Mouse (Mus musculus) kidney, adult 2 months (tissue): Measurements from ENCODE around the gene Gfap. TPM values are rescaled to one million over a fixed set of nuclear protein-coding genes. Genes with fewer than 3 reads are reported as not detected.

Experiments used
- DNase-seq: peaks from one replicate; pipeline ENCODE4 v3.0.0; 2021
- H3K27ac ChIP-seq: fragments of 200-500 bp; 2 replicates; pipeline ENCODE4 v1.5.1; 2012; ENCODE audit warnings: low read depth, low read length, control low read depth, inconsistent platforms; ENCODE audit not compliant: insufficient read depth
- H3K27me3 ChIP-seq: fragments of 200-500 bp; replicated peaks from 2 replicates; pipeline ENCODE4 v1.6.1; 2012; ENCODE audit warnings: mild to moderate bottlenecking, moderate library complexity, low read length, inconsistent platforms; ENCODE audit not compliant: control insufficient read depth, insufficient read depth
- H3K36me3 ChIP-seq: fragments of 200-500 bp; 2 replicates; pipeline ENCODE4 v1.6.1; 2012; ENCODE audit warnings: mild to moderate bottlenecking, moderate library complexity, low read length, inconsistent platforms; ENCODE audit not compliant: control insufficient read depth, insufficient read depth
- H3K4me1 ChIP-seq: fragments of 200-500 bp; 2 replicates; pipeline ENCODE4 v1.6.1; 2011; ENCODE audit warnings: low read length; ENCODE audit not compliant: control insufficient read depth, insufficient read depth
- H3K4me3 ChIP-seq: fragments of 200-500 bp; 2 replicates; pipeline ENCODE4 v1.5.1; 2011; ENCODE audit warnings: mild to moderate bottlenecking, low read depth, low read length, control low read depth; ENCODE audit not compliant: insufficient read depth
- CTCF ChIP-seq: fragments of 200-500 bp; conservative IDR thresholded peaks from 2 replicates; pipeline ENCODE4 v1.5.1; 2011; ENCODE audit warnings: low read depth, mild to moderate bottlenecking, control low read depth, low read length, moderate library complexity, mixed read lengths; ENCODE audit not compliant: insufficient read depth, insufficient read length
- POLR2A ChIP-seq: fragments of 200-500 bp; IDR thresholded peaks from one replicate; pipeline ENCODE4 v1.6.1; 2011; ENCODE audit warnings: low read depth, low read length, control low read depth
- WGBS: fragments of 180-500 bp; shearing (Covaris S2); methylation state at CpG from one replicate; pipeline ENCODE4 v1.1.7; 2018; 5-methylcytosine and 5-hydroxymethylcytosine counted together
- polyA plus RNA-seq: library from polyadenylated mRNA; depleted of rRNA; stranded (reverse); fragments of >200 nt; gene quantifications from 2 replicates; pipeline ENCODE4 v1.2.3, GENCODE M21; 2012

Gfap gene
- polyA plus RNA-seq, 1 experiment = 0.16 TPM

GRCm38 (mm10) chr11:102939024-102939675, 38.4 kb upstream of the Gfap start:
- no peak overlapping the region for H3K4me3 ChIP-seq
- H3K27me3 ChIP-seq = peaks cover 2% of the 10 kb centered on the region; the same call in 1 of the 2 replicates
- no peak overlapping the region for H3K27ac ChIP-seq
- no peaks in the 10 kb centered on the region for H3K36me3 ChIP-seq
- DNase-seq = peak; percentile 33
- 18% methylated on average over 13 of the region's 13 CpGs for WGBS
- H3K4me1 ChIP-seq = no peaks in the 10 kb centered on the region; the same call in 1 of the 2 replicates
- no peak for TF ChIP-seq CTCF
- TF ChIP-seq POLR2A = no peak

GRCm38 (mm10) chr11:102937529-102938182, 36.9 kb upstream of the Gfap start:
- no peaks in the 10 kb centered on the region; the same call in 1 of the 2 replicates for H3K4me1 ChIP-seq
- H3K27me3 ChIP-seq = peaks cover 2% of the 10 kb centered on the region; the same call in 1 of the 2 replicates
- DNase-seq = no peak
- H3K4me3 ChIP-seq = no peak overlapping the region
- no peaks in the 10 kb centered on the region for H3K36me3 ChIP-seq
- TF ChIP-seq CTCF (no peak), POLR2A (no peak)
- no peak overlapping the region for H3K27ac ChIP-seq
- WGBS = 74% methylated on average over 3 of the region's 3 CpGs

DNA sequence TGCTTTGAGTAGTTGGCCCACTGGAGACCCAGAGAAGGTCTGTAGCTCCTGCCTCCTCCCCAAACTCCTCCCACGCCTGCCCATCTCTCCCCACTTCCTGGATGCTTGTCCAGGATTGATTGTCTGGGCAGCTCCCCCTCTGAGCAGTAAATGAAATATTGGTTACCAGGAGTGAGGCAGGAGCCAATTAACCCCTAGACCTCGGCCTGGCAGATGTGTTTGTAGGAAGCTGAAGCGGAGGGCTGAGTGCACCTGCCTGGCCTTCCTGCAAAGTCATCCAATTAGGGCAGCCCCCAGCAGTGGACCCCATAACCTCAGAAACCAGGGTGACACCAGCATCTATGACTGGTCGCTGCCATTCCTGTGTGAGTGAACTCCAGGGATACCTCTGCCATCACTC, 35.6 kb upstream of the Gfap start:
- 44% methylated on average over 4 of the region's 4 CpGs for WGBS
- no peak for TF ChIP-seq CTCF
- no peak for TF ChIP-seq POLR2A
- no peak for DNase-seq
- Histone ChIP-seq H3K36me3 (no peaks in the 10 kb centered on the region), H3K27ac (no peak overlapping the region), H3K4me1 (no peaks in the 10 kb centered on the region; the same call in 1 of the 2 replicates), H3K4me3 (no peak overlapping the region), H3K27me3 (no peaks in the 10 kb centered on the region)

DNA sequence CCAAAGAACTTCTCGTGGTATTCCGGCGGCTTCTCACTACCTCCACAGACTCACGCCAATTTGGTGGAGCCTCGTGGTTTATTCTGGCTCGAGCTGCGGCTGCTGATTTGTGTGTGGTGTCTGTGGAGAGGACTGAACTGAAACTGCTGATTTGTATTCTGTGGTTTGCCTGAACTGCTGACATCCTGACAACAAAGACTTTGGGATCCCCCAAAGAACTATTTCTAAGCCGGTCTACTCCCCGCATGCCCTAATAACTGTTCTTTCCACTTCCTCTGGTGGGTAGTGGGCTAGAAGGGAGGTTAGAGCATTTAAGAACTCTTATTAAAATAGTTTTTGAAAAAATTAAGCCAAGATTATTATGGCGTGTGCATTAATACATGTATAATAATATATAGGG, 30.0 kb upstream of the Gfap start:
- TF ChIP-seq POLR2A (no peak), CTCF (no peak)
- no peaks in the 10 kb centered on the region for H3K4me1 ChIP-seq
- H3K27ac ChIP-seq = no peak overlapping the region
- H3K4me3 ChIP-seq = no peak overlapping the region
- DNase-seq = no peak
- H3K36me3 ChIP-seq = no peaks in the 10 kb centered on the region
- WGBS = 91% methylated on average over 10 of the region's 10 CpGs
- H3K27me3 ChIP-seq = no peaks in the 10 kb centered on the region

DNA sequence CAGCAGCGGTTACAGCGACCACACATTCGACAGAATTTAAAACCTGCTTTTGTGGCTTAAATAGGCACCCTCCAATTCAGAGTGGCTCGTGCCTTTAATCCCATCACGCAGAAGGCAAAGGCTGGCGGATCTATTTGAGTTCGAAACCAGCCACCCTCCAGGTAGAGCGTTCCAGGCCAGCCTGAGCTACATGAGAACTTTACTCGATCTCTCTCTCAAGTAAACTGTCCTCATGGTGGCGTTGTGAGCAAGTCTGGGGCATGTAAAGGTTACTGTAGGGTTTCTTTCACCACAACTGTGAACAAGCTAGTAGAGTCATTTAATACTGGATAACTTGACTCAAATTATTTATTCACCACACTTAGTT, 24.6 kb upstream of the Gfap start:
- Histone ChIP-seq H3K4me3 (peak overlapping the region; percentile 41), H3K4me1 (no peaks in the 10 kb centered on the region), H3K36me3 (no peaks in the 10 kb centered on the region), H3K27ac (no peak overlapping the region), H3K27me3 (no peaks in the 10 kb centered on the region)
- TF ChIP-seq POLR2A (no peak), CTCF (0 out of 2 replicates have a peak, but pooled peaks have one; percentile 1)
- DNase-seq = no peak
- 3% methylated on average over 10 of the region's 10 CpGs for WGBS

DNA sequence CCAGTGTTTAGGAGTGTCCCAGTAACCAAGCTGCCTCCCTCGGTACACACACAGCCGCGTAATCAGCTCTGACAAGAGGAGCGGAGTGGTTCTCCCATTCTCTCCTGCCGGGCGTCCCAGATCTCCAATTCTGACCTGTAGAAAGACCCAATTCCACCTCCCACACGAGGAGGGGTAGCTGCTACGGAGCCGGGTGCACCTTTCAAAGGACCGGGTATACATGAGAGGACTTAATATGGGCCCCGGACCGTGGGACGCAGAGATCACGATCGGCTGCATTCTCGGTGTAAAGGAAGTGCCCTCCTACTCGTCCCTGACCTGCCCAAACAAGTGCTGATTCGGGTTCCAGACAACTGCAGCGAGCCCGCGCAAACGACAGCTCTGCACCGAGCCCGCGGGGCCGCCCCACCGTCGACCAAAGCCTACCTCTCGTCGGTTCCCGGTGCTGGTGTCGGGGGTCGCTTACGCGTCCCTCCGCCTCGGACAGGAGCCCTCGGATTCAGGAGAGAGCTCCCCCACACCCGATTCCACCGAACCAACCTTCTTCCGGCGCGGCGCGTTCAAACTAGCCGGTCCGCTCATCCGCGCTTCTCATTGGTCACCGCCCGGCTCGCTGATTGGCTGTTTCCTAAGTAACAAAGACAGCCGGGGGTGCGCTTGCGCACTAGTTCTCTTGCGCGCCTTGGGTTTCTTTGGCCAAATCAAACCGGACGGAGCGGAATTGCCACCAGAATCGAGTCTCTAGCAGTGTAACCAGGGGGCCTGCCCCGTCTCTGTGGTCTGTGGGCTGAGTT, 24.0 kb upstream of the Gfap start, which contains the start of gene Kif18b:
Kif18b (minus strand) TSS at position 568 of the 794 bp plus-strand sequence.
- H3K27me3 ChIP-seq = no peaks in the 10 kb centered on the region
- 1% methylated on average over 62 of the region's 62 CpGs for WGBS
- H3K4me3 ChIP-seq = peak within 1 kb of the TSS; percentile 75
- DNase-seq = peak; percentile 98
- H3K27ac ChIP-seq = no peak within 1 kb of the TSS
- H3K36me3 ChIP-seq = no peaks in the 10 kb centered on the region
- no peaks in the 10 kb centered on the region for H3K4me1 ChIP-seq
- TF ChIP-seq POLR2A (no peak), CTCF (no peak)

DNA sequence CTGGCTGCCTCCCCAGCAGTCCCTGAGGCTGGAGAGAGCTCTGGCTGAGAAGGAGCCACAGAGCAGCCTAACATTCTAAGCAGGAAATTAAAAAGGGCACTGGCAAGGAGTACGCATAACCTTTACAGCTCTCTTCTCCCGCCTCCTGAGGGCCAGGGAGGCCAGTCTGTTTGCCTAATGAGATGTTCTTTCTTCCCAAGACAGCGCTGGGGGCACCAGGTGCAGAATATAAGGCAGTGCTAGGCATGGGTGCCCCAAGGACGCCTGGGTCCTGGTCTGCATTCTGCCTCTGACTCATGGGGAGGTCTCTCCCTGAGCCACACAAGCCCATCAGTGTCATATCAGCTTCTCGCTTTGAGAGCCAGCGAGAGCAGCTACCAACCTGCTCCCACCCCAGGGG, 20.8 kb upstream of the Gfap start:
- WGBS = 89% methylated on average over 6 of the region's 6 CpGs
- no peak for DNase-seq
- no peak overlapping the region for H3K4me3 ChIP-seq

More for the DNA sequence above, 20.8 kb upstream of the Gfap start:
- no peaks in the 10 kb centered on the region for H3K4me1 ChIP-seq
- H3K27ac ChIP-seq = no peak overlapping the region
- no peaks in the 10 kb centered on the region for H3K27me3 ChIP-seq
- H3K36me3 ChIP-seq = no peaks in the 10 kb centered on the region
- no peak for TF ChIP-seq CTCF
- TF ChIP-seq POLR2A = no peak
